Mouse (Mus musculus) hindbrain, embryonic 11.5 days (tissue): ENCODE measurements around the gene Coro1b. TPM values are rescaled to one million over a fixed set of nuclear protein-coding genes. Genes with fewer than 3 reads are reported as not detected.
A peak's percentile ranks its signal among the peaks of the same experiment; 100 is the strongest.

Source experiments
- ATAC-seq: fragments of 200-750 bp; cut with Nextera tagmentation; 2 replicates; pipeline ENCODE4 v1.8.0; 2017; ENCODE audit warnings: mild to moderate bottlenecking, moderate TSS enrichment, moderate library complexity; ENCODE audit not compliant: low FRiP score
- DNase-seq: peaks from one replicate; pipeline ENCODE4 v3.0.0-alpha.2; 2015; ENCODE audit warnings: low spot score
- H3K27ac ChIP-seq: fragments of 300-500 bp; sonication (generic); 2 replicates; pipeline ENCODE4 v1.5.1; 2014; ENCODE audit warnings: mild to moderate bottlenecking, low read depth, low read length
- H3K27me3 ChIP-seq: fragments of 300-500 bp; sonication (generic); 2 replicates; pipeline ENCODE4 v1.6.1; 2014; ENCODE audit warnings: mild to moderate bottlenecking, low read length, moderate library complexity, mixed read lengths; ENCODE audit not compliant: control insufficient read depth, insufficient read depth
- H3K36me3 ChIP-seq: fragments of 300-500 bp; sonication (generic); 2 replicates; pipeline ENCODE4 v1.6.1; 2014; ENCODE audit warnings: mild to moderate bottlenecking, low read length, moderate library complexity, mixed read lengths; ENCODE audit not compliant: control insufficient read depth, insufficient read depth
- H3K4me1 ChIP-seq: fragments of 300-500 bp; sonication (generic); replicated peaks from 2 replicates; pipeline ENCODE4 v1.6.1; 2014; ENCODE audit warnings: low read length, mixed read lengths; ENCODE audit not compliant: control insufficient read depth, insufficient read depth
- H3K4me2 ChIP-seq: fragments of 300-500 bp; sonication (generic); replicated peaks from 2 replicates; pipeline ENCODE4 v1.6.1; 2014; ENCODE audit warnings: mild to moderate bottlenecking, low read depth, low read length
- H3K4me3 ChIP-seq: fragments of 300-500 bp; sonication (generic); 2 replicates; pipeline ENCODE4 v1.5.1; 2014; ENCODE audit warnings: low read depth, low read length
- H3K9ac ChIP-seq: fragments of 300-500 bp; sonication (generic); 2 replicates; pipeline ENCODE4 v1.6.1; 2014; ENCODE audit warnings: low read depth, low read length
- H3K9me3 ChIP-seq: fragments of 300-500 bp; sonication (generic); 2 replicates; pipeline ENCODE4 v1.6.1; 2016; ENCODE audit warnings: low read length; ENCODE audit not compliant: control insufficient read depth
- WGBS: fragments of 180-500 bp; shearing (Covaris S2); extraction: QIAGEN DNeasy Blood & Tissue Kit; methylation state at CpG from one replicate; pipeline ENCODE4 v1.1.7; 2014; 5-methylcytosine and 5-hydroxymethylcytosine counted together
- polyA plus RNA-seq: library from polyadenylated mRNA; unstranded; fragments of >200 nt; fragmentation: Nextera tagmentation; extraction: Ambion mirVana; gene quantifications from 2 replicates; pipeline ENCODE4 v1.2.1, GENCODE M21; 2014

Gene Coro1b
- polyA plus RNA-seq = 119 and 123 TPM in 2 replicates

- DNase-seq = peak; percentile 96
- Histone ChIP-seq H3K27me3 (no peaks in the 10 kb centered on the region), H3K9me3 (no peaks in the 10 kb centered on the region), H3K4me1 (peaks cover 8% of the 10 kb centered on the region), H3K9ac (peak within 1 kb of the TSS; percentile 66), H3K36me3 (0 out of 2 replicates have a peak, but pooled peaks cover 2% of the 10 kb centered on the region), H3K4me2 (peak within 1 kb of the TSS; percentile 84), H3K27ac (no peak within 1 kb of the TSS), H3K4me3 (peak within 1 kb of the TSS; percentile 63)
- peak; percentile 94 for ATAC-seq
- WGBS = 0% methylated on average over 29 of the region's 33 CpGs
These were observed at the start of gene Coro1b for GRCm38 (mm10) chr19:4148491-4148806. Gene Coro1b (plus strand): TSS chr19:4148619.

GRCm38 (mm10) chr19:4099056-4099455 is 49.4 kb upstream of the Coro1b start:
- Histone ChIP-seq H3K36me3 (no peaks in the 10 kb centered on the region), H3K27ac (no peak overlapping the region), H3K9ac (no peak overlapping the region), H3K27me3 (peaks cover 23% of the 10 kb centered on the region), H3K4me2 (0 out of 2 replicates have a peak overlapping the region, but pooled peaks have one; percentile 11), H3K4me1 (peaks cover 14% of the 10 kb centered on the region), H3K9me3 (no peaks in the 10 kb centered on the region), H3K4me3 (no peak overlapping the region)
- ATAC-seq (no peak), DNase-seq (peak; percentile 93)
- 19% methylated on average over 9 of the region's 9 CpGs for whole genome bisulfite sequencing

GRCm38 (mm10) chr19:4099837-4100717 is 48.3 kb upstream of the Coro1b start, which contains the start of gene Pitpnm1:
Gene Pitpnm1 (plus strand): TSS chr19:4099998.
- H3K4me1 ChIP-seq = peaks cover 14% of the 10 kb centered on the region
- DNase-seq (peak; percentile 59), ATAC-seq (no peak)
- H3K27me3 ChIP-seq = peaks cover 23% of the 10 kb centered on the region
- H3K9ac ChIP-seq = peak within 1 kb of the TSS; percentile 48
- peak within 1 kb of the TSS; percentile 89 for H3K4me2 ChIP-seq
- no peaks in the 10 kb centered on the region for H3K9me3 ChIP-seq
- WGBS = 1% methylated on average over 53 of the region's 53 CpGs
- H3K4me3 ChIP-seq = peak within 1 kb of the TSS; percentile 46
- no peak within 1 kb of the TSS for H3K27ac ChIP-seq
- H3K36me3 ChIP-seq = no peaks in the 10 kb centered on the region

GRCm38 (mm10) chr19:4100718-4101261 is 47.6 kb upstream of the Coro1b start:
- H3K27ac ChIP-seq = no peak overlapping the region
- H3K4me3 ChIP-seq = peak overlapping the region; percentile 46
- no peaks in the 10 kb centered on the region for H3K36me3 ChIP-seq
- no peaks in the 10 kb centered on the region for H3K9me3 ChIP-seq
- peaks cover 23% of the 10 kb centered on the region for H3K27me3 ChIP-seq
- under 1% methylated on average over 52 of the region's 52 CpGs for WGBS
- peak overlapping the region; percentile 48; the same call in 1 of the 2 replicates for H3K9ac ChIP-seq
- ATAC-seq (peak; percentile 8; the same call in 1 of the 2 replicates), DNase-seq (peak; percentile 70)
- peak overlapping the region; percentile 89 for H3K4me2 ChIP-seq
- H3K4me1 ChIP-seq = peaks cover 14% of the 10 kb centered on the region

- no peak for ATAC-seq
- H3K4me2 ChIP-seq = peak overlapping the region; percentile 89
- H3K27ac ChIP-seq = no peak overlapping the region
- no peak for DNase-seq
- H3K4me3 ChIP-seq = peak overlapping the region; percentile 46
- 63% methylated on average over 6 of the region's 6 CpGs for WGBS
- H3K4me1 ChIP-seq = peaks cover 14% of the 10 kb centered on the region
- H3K9ac ChIP-seq = peak overlapping the region; percentile 48; the same call in 1 of the 2 replicates
- peaks cover 23% of the 10 kb centered on the region for H3K27me3 ChIP-seq
- H3K9me3 ChIP-seq = no peaks in the 10 kb centered on the region
- H3K36me3 ChIP-seq = no peaks in the 10 kb centered on the region
These were observed 47.0 kb upstream of the Coro1b start for GRCm38 (mm10) chr19:4101466-4101865.

- WGBS = 78% methylated on average over 2 of the region's 2 CpGs
- no peak overlapping the region for H3K4me3 ChIP-seq
- no peaks in the 10 kb centered on the region for H3K9me3 ChIP-seq
- H3K4me2 ChIP-seq = no peak overlapping the region
- no peaks in the 10 kb centered on the region for H3K36me3 ChIP-seq
- peaks cover 23% of the 10 kb centered on the region for H3K27me3 ChIP-seq
- H3K9ac ChIP-seq = no peak overlapping the region
- no peak overlapping the region for H3K27ac ChIP-seq
- peaks cover 14% of the 10 kb centered on the region for H3K4me1 ChIP-seq
- no peak for DNase-seq
- ATAC-seq = no peak
These were observed 46.4 kb upstream of the Coro1b start for GRCm38 (mm10) chr19:4102049-4102448.

- H3K36me3 ChIP-seq = no peaks in the 10 kb centered on the region
- DNase-seq (no peak), ATAC-seq (no peak)
- H3K27me3 ChIP-seq = peaks cover 23% of the 10 kb centered on the region
- no peak overlapping the region for H3K27ac ChIP-seq
- H3K9ac ChIP-seq = no peak overlapping the region
- 93% methylated on average over 12 of the region's 12 CpGs for WGBS
- peaks cover 14% of the 10 kb centered on the region for H3K4me1 ChIP-seq
- no peaks in the 10 kb centered on the region for H3K9me3 ChIP-seq
- no peak overlapping the region for H3K4me2 ChIP-seq
- H3K4me3 ChIP-seq = no peak overlapping the region
These were observed 45.8 kb upstream of the Coro1b start for GRCm38 (mm10) chr19:4102626-4103025.

GRCm38 (mm10) chr19:4103294-4103693 is 45.1 kb upstream of the Coro1b start:
- H3K4me2 ChIP-seq = no peak overlapping the region
- DNase-seq = no peak

More at GRCm38 (mm10) chr19:4103294-4103693, 45.1 kb upstream of the Coro1b start:
- peaks cover 23% of the 10 kb centered on the region for H3K27me3 ChIP-seq
- no peak overlapping the region for H3K9ac ChIP-seq
- no peak overlapping the region for H3K27ac ChIP-seq
- no peak overlapping the region for H3K4me3 ChIP-seq
- H3K9me3 ChIP-seq = no peaks in the 10 kb centered on the region
- ATAC-seq = no peak
- 94% methylated on average over 18 of the region's 18 CpGs for WGBS
- H3K36me3 ChIP-seq = no peaks in the 10 kb centered on the region
- peaks cover 14% of the 10 kb centered on the region for H3K4me1 ChIP-seq
